Mouse (Mus musculus): ENCODE results near the gene Dnah1.
A peak's percentile ranks its signal among the peaks of the same experiment; 100 is the strongest.

Gene Dnah1

DNA sequence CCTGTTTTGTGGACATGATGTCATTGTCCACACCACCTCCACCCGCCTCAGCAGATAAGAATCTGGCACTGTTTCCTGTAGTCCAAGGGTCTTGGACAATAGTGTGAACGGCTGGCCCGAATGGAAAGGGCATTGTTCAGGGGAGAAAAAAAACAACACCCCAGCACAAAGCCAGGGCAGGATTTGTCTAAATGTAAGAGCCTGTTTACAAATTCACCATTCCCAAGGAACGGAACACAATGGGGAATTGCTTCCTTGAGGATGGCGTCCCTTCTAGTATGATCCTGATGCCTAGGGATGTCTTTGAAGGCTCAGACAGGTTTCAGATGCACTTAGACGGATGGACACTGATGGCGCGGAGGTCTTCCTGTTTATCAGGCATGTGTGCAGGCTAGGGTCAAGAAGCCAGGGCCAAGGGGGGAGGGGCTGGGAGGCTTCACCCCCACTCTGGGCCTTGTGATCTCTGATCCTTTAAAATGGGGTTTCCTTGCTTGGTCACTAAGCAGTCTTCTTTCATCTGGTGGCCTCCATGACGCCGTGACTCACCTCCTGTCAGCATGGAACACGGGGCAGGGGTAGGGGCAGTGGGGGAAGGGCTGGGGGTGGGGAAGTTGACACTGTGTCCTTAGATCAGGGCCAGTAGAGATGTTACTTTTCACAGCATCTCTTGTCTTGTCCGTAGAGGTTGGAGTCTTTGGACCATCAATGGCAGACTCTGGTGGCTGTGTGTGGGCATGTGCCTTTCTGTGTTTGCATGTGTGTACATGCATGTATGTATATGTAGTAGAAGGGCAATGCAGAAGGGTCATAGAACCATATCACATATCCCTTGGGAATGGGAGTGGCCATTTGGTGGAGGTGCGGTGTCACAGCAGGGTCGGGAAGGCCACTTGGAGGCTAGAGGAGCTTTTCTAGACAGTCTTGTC is 90.4 kb downstream of the Dnah1 start:
- DNase-seq, result no peak

DNA sequence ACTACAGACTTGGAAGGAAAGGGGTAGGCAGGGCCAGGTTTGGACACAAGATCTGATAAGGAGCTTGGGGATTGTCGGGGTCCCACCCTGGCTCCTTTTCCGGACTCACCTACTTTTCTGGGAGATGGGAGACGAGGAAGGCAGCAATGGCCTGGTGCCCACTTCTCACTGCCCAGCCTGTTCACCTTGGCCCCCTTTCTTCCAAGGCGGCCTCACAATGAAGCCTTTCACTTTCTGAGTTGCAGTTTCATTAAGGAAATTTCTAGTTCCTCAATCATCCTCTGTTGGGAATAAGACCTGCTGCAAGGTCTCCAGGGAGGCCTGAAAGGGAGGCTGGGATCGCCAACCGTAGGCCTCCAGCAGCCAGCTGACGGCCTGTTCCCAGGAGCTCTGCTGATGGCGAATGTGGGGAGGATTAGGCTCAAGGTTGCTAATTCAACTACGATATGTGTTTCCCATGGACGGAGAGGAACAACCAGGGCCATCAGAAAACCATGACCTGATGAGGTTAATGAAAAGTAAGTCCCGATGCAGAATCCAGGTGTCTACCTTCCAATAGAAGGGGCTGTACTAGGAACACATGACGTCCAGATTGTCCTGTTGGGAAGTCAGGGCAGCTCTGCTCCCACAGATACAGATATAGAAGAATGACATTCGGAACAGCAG is 91.2 kb downstream of the Dnah1 start:
- no peak for DNase-seq

- DNase-seq, result no peak
Observed at GRCm38 (mm10) chr14:31230442-31230841, 93.3 kb downstream of the Dnah1 start.

DNA sequence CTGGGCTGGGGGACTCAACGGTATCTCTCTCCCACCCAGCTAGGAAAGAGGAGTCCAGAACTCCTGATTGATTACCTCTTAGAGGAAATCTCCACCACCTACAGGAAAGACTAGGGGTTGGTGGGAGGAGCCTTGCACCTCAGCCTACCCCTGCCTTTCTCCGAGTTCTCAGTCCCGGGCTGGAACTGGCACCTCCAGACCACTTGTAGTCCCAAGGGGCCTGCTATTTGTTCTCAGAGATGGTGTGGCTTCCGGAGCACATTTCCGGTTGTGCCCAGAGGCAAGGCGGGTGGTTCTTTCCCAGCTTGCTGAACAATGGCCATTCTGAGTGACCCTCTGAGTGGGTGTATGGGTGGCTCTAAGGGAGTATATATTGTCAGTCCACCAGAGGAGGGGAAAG is 95.5 kb downstream of the Dnah1 start:
- DNase-seq, result no peak

- DNase-seq, result no peak
Observed at GRCm38 (mm10) chr14:31226978-31227377, 96.7 kb downstream of the Dnah1 start.

DNA sequence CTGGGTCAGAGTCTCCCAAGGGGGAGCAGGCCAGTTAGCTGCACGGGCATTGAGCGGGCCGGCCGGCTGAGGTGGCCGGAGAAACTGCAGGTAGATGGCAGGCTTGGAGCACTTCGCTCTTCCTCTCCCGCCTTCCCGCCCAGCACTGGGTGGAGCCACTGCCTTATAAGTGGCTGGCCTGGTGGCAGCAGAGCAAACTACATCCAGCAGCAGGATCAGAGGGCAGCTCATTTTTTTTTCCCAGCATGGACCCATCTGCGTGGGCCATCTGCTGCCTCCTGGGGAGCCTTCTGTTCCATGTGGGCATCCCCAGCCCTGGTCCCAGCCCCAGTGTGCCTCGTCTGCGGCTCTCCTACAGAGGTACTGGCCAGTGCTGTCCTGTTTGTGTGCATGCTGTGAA is 106.0 kb downstream of the Dnah1 start, which contains the start of gene Sema3g:
Gene Sema3g (plus strand): TSS at position 195 of the 400 bp plus-strand sequence.
- peak; percentile 80 to 85 for DNase-seq

DNA sequence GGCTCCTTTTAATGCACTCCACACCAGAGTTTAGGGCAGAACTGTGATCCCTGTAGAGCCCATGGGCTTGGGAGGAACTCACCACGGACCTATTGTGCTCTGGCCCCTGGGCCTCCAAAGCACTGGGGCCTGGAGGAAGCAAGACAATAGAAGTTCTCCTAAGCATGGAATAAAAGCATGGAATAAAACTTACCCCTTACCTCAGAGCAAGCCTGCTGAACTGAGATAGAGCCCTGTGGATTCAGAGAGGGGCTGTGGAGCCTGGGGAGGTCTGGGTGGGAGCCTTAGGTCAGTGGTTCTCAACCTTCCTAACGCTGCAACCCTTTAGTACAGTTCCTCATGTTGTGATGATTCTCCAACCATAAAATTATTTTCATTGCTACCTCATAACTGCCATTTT is 106.8 kb downstream of the Dnah1 start, which contains the start of gene Nisch:
Gene Nisch (minus strand): TSS at position 101 of the 400 bp plus-strand sequence.
- DNase-seq, result no peak

GRCm38 (mm10) chr14:31215157-31216002 is 108.3 kb downstream of the Dnah1 start:
- peak; percentile 85 for DNase-seq

DNA sequence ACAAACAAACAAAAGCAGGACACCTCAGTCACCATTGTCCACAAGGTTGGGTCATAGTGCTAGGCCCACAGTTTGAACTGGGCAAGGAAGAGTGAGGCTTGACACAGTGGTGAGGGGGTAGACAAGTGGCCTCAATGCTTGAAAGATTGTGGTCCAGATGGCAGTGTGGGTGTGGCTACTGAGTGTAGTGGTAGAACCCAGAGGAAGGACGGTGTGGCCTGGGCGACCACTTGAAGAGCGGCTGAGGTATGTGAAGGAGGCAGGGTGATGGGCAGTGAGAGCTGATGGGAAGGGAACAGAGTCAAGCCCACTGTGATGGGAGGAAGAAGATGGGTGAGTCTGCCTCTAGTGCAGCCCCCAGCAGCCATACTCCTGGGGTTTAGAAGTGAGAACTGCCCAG is 109.0 kb downstream of the Dnah1 start:
- DNase-seq, result no peak

GRCm38 (mm10) chr14:31213868-31214267 is 109.8 kb downstream of the Dnah1 start:
- no peak for DNase-seq

GRCm38 (mm10) chr14:31212499-31212898 is 111.2 kb downstream of the Dnah1 start:
- no peak for DNase-seq

GRCm38 (mm10) chr14:31211854-31212253 is 111.8 kb downstream of the Dnah1 start:
- DNase-seq, result no peak

All from cerebellum, adult 18-20 months (tissue).